ENCODE assay signal across 8 mouse cellular contexts in the genomic region with DNA sequence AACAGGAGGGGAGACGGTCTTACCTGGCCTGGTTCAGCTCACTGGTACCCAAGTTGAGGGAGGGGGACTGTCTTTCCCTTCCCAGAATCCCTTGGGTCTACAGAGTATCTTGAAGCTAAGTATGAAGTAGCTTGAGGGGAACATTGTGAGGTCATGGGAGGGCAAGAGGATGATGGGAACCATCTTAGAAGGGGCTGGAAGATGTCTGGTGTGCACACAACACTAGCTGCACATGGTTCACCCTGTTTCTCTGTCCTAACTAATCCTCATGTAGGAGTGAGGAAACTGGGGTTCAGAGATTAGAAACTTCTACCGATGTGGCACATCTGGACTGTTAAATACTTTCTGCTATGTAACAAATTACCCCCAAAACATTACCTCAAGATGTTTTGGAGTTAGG. TPM values are rescaled to one million over a fixed set of nuclear protein-coding genes. Genes with fewer than 3 reads are reported as not detected.
DNase-seq lines count a peak whose midpoint lies in the region; ATAC-seq and TF ChIP-seq lines count a peak whose summit lies in the region.

A gene (minus strand): TSS at position 101 of the 400 bp plus-strand sequence.

- no peaks in the 10 kb centered on the region for H3K27me3 ChIP-seq in heart, adult 2 months (ENCODE audit: control insufficient read depth, insufficient read depth, low read length)
- H3K27me3 ChIP-seq in intestine, embryonic 14.5 days (replicated peaks; ENCODE audit: control insufficient read depth, insufficient read depth, low read length) = no peaks in the 10 kb centered on the region

- no peak for TF ChIP-seq EP300 in heart, adult 2 months (IDR thresholded peaks at IDR 0.05; ENCODE audit: insufficient read depth, low read depth, low read length)

- no peak within 1 kb of the TSS for H3K27ac ChIP-seq in heart, adult 2 months
- no peak within 1 kb of the TSS for H3K27ac ChIP-seq in intestine, embryonic 14.5 days (ENCODE audit: low read depth)

- H3K4me1 ChIP-seq in heart, adult 2 months (ENCODE audit: control insufficient read depth, insufficient read depth, low read length) = peaks cover 2% of the 10 kb centered on the region
- H3K4me1 ChIP-seq in intestine, embryonic 14.5 days (replicated peaks; ENCODE audit: control insufficient read depth, insufficient read depth, low read length) = peaks cover 6% of the 10 kb centered on the region; the same call in 1 of the 2 replicates

- WGBS in heart, adult 2 months = 79% methylated on average over 2 of the region's 2 CpGs
- WGBS in intestine, embryonic 14.5 days = 87% methylated on average over 2 of the region's 2 CpGs

- H3K9me3 ChIP-seq in intestine, embryonic 14.5 days (ENCODE audit: control insufficient read depth, low read length) = no peaks in the 10 kb centered on the region

- TF ChIP-seq POLR2A in heart, adult 2 months (IDR thresholded peaks at IDR 0.05; ENCODE audit: insufficient read depth, low read depth, low read length) = no peak

- intact Hi-C loops in heart, adult 2 months (cut with DNase I) = no loop called here

- H3K36me3 ChIP-seq in heart, adult 2 months (ENCODE audit: control insufficient read depth, insufficient read depth, low read length) = no peaks in the 10 kb centered on the region
- 0 out of 2 replicates have a peak, but pooled peaks cover under 1% of the 10 kb centered on the region for H3K36me3 ChIP-seq in intestine, embryonic 14.5 days (ENCODE audit: control insufficient read depth, insufficient read depth, low read length)

- DNase-seq in heart, adult 2 months = no peak
- no peak for DNase-seq in heart, adult 9 months (ENCODE audit: low spot score in 2 of 2)
- DNase-seq in adrenal gland, postnatal 14 days = no peak
- DNase-seq in gastrocnemius, postnatal 10 days = no peak
- no peak for DNase-seq in intestine, embryonic 14.5 days (ENCODE audit: low spot score)
- DNase-seq in cerebellum, adult 9-10 months = no peak
- DNase-seq in spleen, postnatal 4 days (ENCODE audit: low spot score in 2 of 2) = no peak

- TF ChIP-seq CTCF in heart, adult 2 months (IDR thresholded peaks at IDR 0.05) = no peak

- peak within 1 kb of the TSS; percentile 44 for H3K4me3 ChIP-seq in heart, adult 2 months
- peak within 1 kb of the TSS; percentile 38 for H3K4me3 ChIP-seq in intestine, embryonic 14.5 days (ENCODE audit: low read depth, low read length)

- H3K9ac ChIP-seq in heart, adult 2 months (ENCODE audit: low read depth, low read length) = no peak within 1 kb of the TSS
- peak within 1 kb of the TSS; percentile 41 for H3K9ac ChIP-seq in intestine, embryonic 14.5 days (ENCODE audit: low read length)

- H3K79me2 ChIP-seq in heart, adult 2 months (replicated peaks; ENCODE audit: control insufficient read depth, insufficient read depth, low read length) = no peaks in the 10 kb centered on the region

- peak within 1 kb of the TSS; percentile 79 for H3K4me2 ChIP-seq in intestine, embryonic 14.5 days (ENCODE audit: low read length)

- ATAC-seq in intestine, embryonic 14.5 days (replicated peaks; ENCODE audit: low FRiP score, low TSS enrichment, low read depth) = no peak
- no peak for ATAC-seq in megakaryocyte-erythroid progenitor cell, adult 5-6 weeks (replicated peaks; ENCODE audit: low FRiP score, low TSS enrichment, poor library complexity, severe bottlenecking)

RNA-seq across cellular contexts. Expression of the gene that starts here (rescaled TPM):
- total RNA-seq in heart, adult 2 months (2021) = 10 to 100 TPM; 42.5 to 49.1 TPM
- polyA plus RNA-seq in heart, adult 2 months (2012; rRNA removed) = 10.4 and 20.6 TPM in 2 replicates
- total RNA-seq in adrenal gland, postnatal 14 days (2021) = 49.1 and 53.7 TPM in 2 replicates
- total RNA-seq in gastrocnemius, postnatal 10 days (2021) = 10 to 100 TPM; 44.2 to 47.0 TPM
- 35.3 and 39.2 TPM in 2 replicates for polyA plus RNA-seq in intestine, embryonic 14.5 days (2014; fragmentation: Nextera tagmentation; extraction: Ambion mirVana)
- 47.0 and 48.0 TPM in 2 replicates for total RNA-seq in megakaryocyte-erythroid progenitor cell, adult 5-6 weeks (2014; fragmentation: Nextera tagmentation)
- 34.4 and 37.7 TPM in 2 replicates for total RNA-seq in megakaryocyte-erythroid progenitor cell, adult 5-6 weeks (2017)
